Mouse (Mus musculus): Measurements from ENCODE around the gene Atp6ap1l. TPM values are rescaled to one million over a fixed set of nuclear protein-coding genes. Genes with fewer than 3 reads are reported as not detected.

Atp6ap1l gene
- polyA plus RNA-seq, 1 experiment from 2014 or later = not detected

GRCm38 (mm10) chr13:90922751-90923612 lies 17.8 kb upstream of the Atp6ap1l start, which contains the start of gene Rps23:
Gene Rps23 (plus strand): TSS chr13:90922958.
- no peaks in the 10 kb centered on the region for H3K9me3 ChIP-seq (replicated peaks)
- DNase-seq (ENCODE audit: low spot score) = peak; percentile 90
- under 1% methylated on average over 57 of the region's 57 CpGs for WGBS
- H3K4me3 ChIP-seq = peak within 1 kb of the TSS; percentile 87
- peaks cover 38% of the 10 kb centered on the region for H3K36me3 ChIP-seq
- H3K4me1 ChIP-seq = peaks cover 5% of the 10 kb centered on the region; the same call in 1 of the 2 replicates
- peak within 1 kb of the TSS; percentile 97 for H3K27ac ChIP-seq (replicated peaks)
- H3K27me3 ChIP-seq (ENCODE audit: low read depth, poor library complexity, severe bottlenecking) = no peaks in the 10 kb centered on the region

- Histone ChIP-seq H3K9me3 (replicated peaks) (no peaks in the 10 kb centered on the region), H3K27ac (replicated peaks) (no peak overlapping the region), H3K4me1 (peaks cover 12% of the 10 kb centered on the region), H3K36me3 (no peaks in the 10 kb centered on the region), H3K27me3 (ENCODE audit: low read depth, poor library complexity, severe bottlenecking) (no peaks in the 10 kb centered on the region), H3K4me3 (no peak overlapping the region)
- DNase-seq (ENCODE audit: low spot score) = no peak
- WGBS = 92% methylated on average over 4 of the region's 4 CpGs
These were observed 9.6 kb upstream of the Atp6ap1l start for GRCm38 (mm10) chr13:90914721-90915120.

- Histone ChIP-seq H3K27ac (replicated peaks) (peak overlapping the region; percentile 70; the same call in 1 of the 2 replicates), H3K27me3 (ENCODE audit: low read depth, poor library complexity, severe bottlenecking) (no peaks in the 10 kb centered on the region), H3K4me1 (peaks cover 12% of the 10 kb centered on the region), H3K4me3 (no peak overlapping the region), H3K9me3 (replicated peaks) (no peaks in the 10 kb centered on the region), H3K36me3 (no peaks in the 10 kb centered on the region)
- no peak for DNase-seq (ENCODE audit: low spot score)
- WGBS = 56% methylated on average over 7 of the region's 7 CpGs
These were observed 8.6 kb upstream of the Atp6ap1l start for GRCm38 (mm10) chr13:90913675-90914192.

- Histone ChIP-seq H3K9me3 (replicated peaks) (no peaks in the 10 kb centered on the region), H3K27ac (replicated peaks) (no peak overlapping the region; the same call in 1 of the 2 replicates), H3K27me3 (ENCODE audit: low read depth, poor library complexity, severe bottlenecking) (no peaks in the 10 kb centered on the region), H3K4me3 (no peak overlapping the region), H3K4me1 (peaks cover 12% of the 10 kb centered on the region), H3K36me3 (no peaks in the 10 kb centered on the region)
- WGBS = 81% methylated on average over 17 of the region's 17 CpGs
- DNase-seq (ENCODE audit: low spot score) = no peak
These were observed 7.9 kb upstream of the Atp6ap1l start for GRCm38 (mm10) chr13:90912760-90913674.

- Histone ChIP-seq H3K27me3 (ENCODE audit: low read depth, poor library complexity, severe bottlenecking) (no peaks in the 10 kb centered on the region), H3K27ac (replicated peaks) (no peak overlapping the region), H3K9me3 (replicated peaks) (no peaks in the 10 kb centered on the region), H3K4me1 (no peaks in the 10 kb centered on the region), H3K4me3 (no peak overlapping the region), H3K36me3 (no peaks in the 10 kb centered on the region)
- WGBS = 88% methylated on average over 12 of the region's 12 CpGs
- DNase-seq (ENCODE audit: low spot score) = no peak
These were observed 2.2 kb upstream of the Atp6ap1l start for GRCm38 (mm10) chr13:90907376-90907775.

- DNase-seq (ENCODE audit: low spot score) = no peak
- Histone ChIP-seq H3K9me3 (replicated peaks) (no peaks in the 10 kb centered on the region), H3K4me3 (no peak overlapping the region), H3K27me3 (ENCODE audit: low read depth, poor library complexity, severe bottlenecking) (no peaks in the 10 kb centered on the region), H3K36me3 (no peaks in the 10 kb centered on the region), H3K27ac (replicated peaks) (no peak overlapping the region), H3K4me1 (no peaks in the 10 kb centered on the region)
- 91% methylated on average over 12 of the region's 12 CpGs for WGBS
These were observed 8.3 kb downstream of the Atp6ap1l start for GRCm38 (mm10) chr13:90896821-90897220.

- 19% methylated on average over 2 of the region's 2 CpGs for WGBS
- no peak overlapping the region for H3K27ac ChIP-seq (replicated peaks)
- no peak overlapping the region for H3K4me3 ChIP-seq
- H3K36me3 ChIP-seq = no peaks in the 10 kb centered on the region
- H3K4me1 ChIP-seq = no peaks in the 10 kb centered on the region
- DNase-seq (ENCODE audit: low spot score) = no peak
- H3K9me3 ChIP-seq (replicated peaks) = no peaks in the 10 kb centered on the region
- no peaks in the 10 kb centered on the region for H3K27me3 ChIP-seq (ENCODE audit: low read depth, poor library complexity, severe bottlenecking)
These were observed 9.1 kb downstream of the Atp6ap1l start for GRCm38 (mm10) chr13:90896098-90896497.

GRCm38 (mm10) chr13:90894819-90895218 lies 10.3 kb downstream of the Atp6ap1l start:
- WGBS = 91% methylated on average over 4 of the region's 4 CpGs
- no peaks in the 10 kb centered on the region for H3K9me3 ChIP-seq (replicated peaks)
- DNase-seq (ENCODE audit: low spot score) = no peak

GRCm38 (mm10) chr13:90890111-90890510 lies 15.0 kb downstream of the Atp6ap1l start:
- no peaks in the 10 kb centered on the region for H3K9me3 ChIP-seq (replicated peaks)
- H3K36me3 ChIP-seq = no peaks in the 10 kb centered on the region
- 89% methylated on average over 5 of the region's 5 CpGs for WGBS
- H3K27ac ChIP-seq (replicated peaks) = no peak overlapping the region
- no peak overlapping the region for H3K4me3 ChIP-seq
- DNase-seq (ENCODE audit: low spot score) = no peak
- H3K4me1 ChIP-seq = peaks cover 9% of the 10 kb centered on the region
- H3K27me3 ChIP-seq (ENCODE audit: low read depth, poor library complexity, severe bottlenecking) = peaks cover 12% of the 10 kb centered on the region

More at GRCm38 (mm10) chr13:90894819-90895218, 10.3 kb downstream of the Atp6ap1l start:
- Histone ChIP-seq H3K27ac (replicated peaks) (no peak overlapping the region), H3K36me3 (no peaks in the 10 kb centered on the region), H3K4me1 (no peaks in the 10 kb centered on the region), H3K4me3 (no peak overlapping the region), H3K27me3 (ENCODE audit: low read depth, poor library complexity, severe bottlenecking) (no peaks in the 10 kb centered on the region)

GRCm38 (mm10) chr13:90886568-90886983 lies 18.6 kb downstream of the Atp6ap1l start:
- peak; percentile 70 for DNase-seq (ENCODE audit: low spot score)
- Histone ChIP-seq H3K27ac (replicated peaks) (no peak overlapping the region), H3K36me3 (no peaks in the 10 kb centered on the region), H3K4me1 (peaks cover 10% of the 10 kb centered on the region), H3K9me3 (replicated peaks) (no peaks in the 10 kb centered on the region), H3K27me3 (ENCODE audit: low read depth, poor library complexity, severe bottlenecking) (peaks cover 12% of the 10 kb centered on the region), H3K4me3 (peak overlapping the region; percentile 52)
- 1% methylated on average over 18 of the region's 18 CpGs for WGBS

GRCm38 (mm10) chr13:90885856-90886532 lies 19.2 kb downstream of the Atp6ap1l start:
- DNase-seq (ENCODE audit: low spot score) = peak; percentile 13
- Histone ChIP-seq H3K9me3 (replicated peaks) (no peaks in the 10 kb centered on the region), H3K4me1 (peaks cover 10% of the 10 kb centered on the region), H3K4me3 (peak overlapping the region; percentile 52), H3K27me3 (ENCODE audit: low read depth, poor library complexity, severe bottlenecking) (peaks cover 12% of the 10 kb centered on the region), H3K27ac (replicated peaks) (no peak overlapping the region), H3K36me3 (no peaks in the 10 kb centered on the region)
- 53% methylated on average over 13 of the region's 13 CpGs for WGBS

Data from midbrain, embryonic 10.5 days (tissue).